Mouse (Mus musculus) ES-Bruce4 (cell line): Measurements from ENCODE around the gene Nhsl1. TPM values are rescaled to one million over a fixed set of nuclear protein-coding genes. Genes with fewer than 3 reads are reported as not detected.
"Not testable (repeated sequence)": the region's sequence is repeated elsewhere in the genome, so short reads cannot be mapped to it uniquely, and the experiment has no call there.

Experiments
- H3K27ac ChIP-seq: 2 replicates; pipeline ENCODE4 v1.5.1; 2012; ENCODE audit warnings: low read length, inconsistent platforms; ENCODE audit not compliant: insufficient read depth
- H3K27me3 ChIP-seq: 2 replicates; pipeline ENCODE4 v1.6.1; 2012; ENCODE audit warnings: mild to moderate bottlenecking, low read length, inconsistent platforms; ENCODE audit not compliant: control insufficient read depth, poor library complexity, insufficient read depth, severe bottlenecking
- H3K36me3 ChIP-seq: 2 replicates; pipeline ENCODE4 v1.6.1; 2012; ENCODE audit warnings: inconsistent platforms, mild to moderate bottlenecking, low read length, moderate library complexity; ENCODE audit not compliant: control insufficient read depth, poor library complexity, insufficient read depth, severe bottlenecking
- H3K4me1 ChIP-seq: one replicate; pipeline ENCODE4 v1.8.1; 2011; ENCODE audit warnings: low read length; ENCODE audit not compliant: control insufficient read depth, insufficient read depth
- H3K4me3 ChIP-seq: 2 replicates; pipeline ENCODE4 v1.5.1; 2011; ENCODE audit warnings: low read depth, mild to moderate bottlenecking, low read length
- H3K9ac ChIP-seq: 2 replicates; pipeline ENCODE4 v1.6.1; 2012; ENCODE audit warnings: low read depth, mild to moderate bottlenecking, inconsistent platforms; ENCODE audit not compliant: poor library complexity, severe bottlenecking
- H3K9me3 ChIP-seq: replicated peaks from 2 replicates; pipeline ENCODE4 v1.6.1; 2012; ENCODE audit warnings: mild to moderate bottlenecking, low read length, inconsistent platforms; ENCODE audit not compliant: control insufficient read depth, poor library complexity, insufficient read depth, severe bottlenecking
- CTCF ChIP-seq: IDR thresholded peaks from one replicate; pipeline ENCODE4 v1.8.1; 2011; ENCODE audit warnings: low read depth, low read length
- EP300 ChIP-seq: IDR thresholded peaks from 2 replicates; pipeline ENCODE4 v1.6.1; 2011; ENCODE audit warnings: low read depth, low read length; ENCODE audit not compliant: insufficient read depth
- POLR2A ChIP-seq: IDR thresholded peaks from one replicate; pipeline ENCODE4 v1.8.1; 2011; ENCODE audit warnings: low read length; ENCODE audit not compliant: insufficient read depth
- polyA plus RNA-seq: library from polyadenylated mRNA; stranded (reverse); fragments of >200 nt; gene quantifications from 2 replicates; pipeline ENCODE4 v1.2.4, GENCODE M21; 2011; ENCODE audit warnings: low read depth; ENCODE audit not compliant: missing spikeins, insufficient read depth, insufficient read length

The Nhsl1 gene
- polyA plus RNA-seq, 1 experiment = 26.9 TPM

- peak overlapping the region; percentile 85 for H3K27ac ChIP-seq
- peaks cover 4% of the 10 kb centered on the region for H3K4me1 ChIP-seq
- H3K9me3 ChIP-seq = no peaks in the 10 kb centered on the region
- no peak overlapping the region for H3K9ac ChIP-seq
- no peak for TF ChIP-seq EP300
- no peak for TF ChIP-seq POLR2A
- TF ChIP-seq CTCF = no peak
- H3K27me3 ChIP-seq = no peaks in the 10 kb centered on the region
- H3K4me3 ChIP-seq = no peak overlapping the region
- no peaks in the 10 kb centered on the region for H3K36me3 ChIP-seq
These were observed 127.6 kb downstream of the Nhsl1 start for GRCm38 (mm10) chr10:18446359-18446820.

GRCm38 (mm10) chr10:18447299-18447698, 128.5 kb downstream of the Nhsl1 start:
- Histone ChIP-seq H3K9ac (no peak overlapping the region), H3K4me3 (no peak overlapping the region), H3K36me3 (no peaks in the 10 kb centered on the region), H3K27me3 (no peaks in the 10 kb centered on the region), H3K27ac (no peak overlapping the region), H3K4me1 (peaks cover 4% of the 10 kb centered on the region), H3K9me3 (no peaks in the 10 kb centered on the region)
- TF ChIP-seq CTCF (no peak), POLR2A (no peak), EP300 (no peak)

- H3K4me3 ChIP-seq, H3K36me3 ChIP-seq, H3K4me1 ChIP-seq, H3K9me3 ChIP-seq, H3K27me3 ChIP-seq, H3K27ac ChIP-seq, H3K9ac ChIP-seq: not testable (repeated sequence)
These were observed 130.1 kb downstream of the Nhsl1 start for GRCm38 (mm10) chr10:18448896-18449295.

GRCm38 (mm10) chr10:18453380-18453779, 134.6 kb downstream of the Nhsl1 start:
- H3K27ac ChIP-seq = no peak overlapping the region
- H3K36me3 ChIP-seq = no peaks in the 10 kb centered on the region
- peaks cover 2% of the 10 kb centered on the region for H3K4me1 ChIP-seq
- no peak overlapping the region for H3K4me3 ChIP-seq
- no peak overlapping the region for H3K9ac ChIP-seq
- no peaks in the 10 kb centered on the region for H3K27me3 ChIP-seq
- H3K9me3 ChIP-seq = no peaks in the 10 kb centered on the region
- TF ChIP-seq POLR2A (no peak), EP300 (no peak), CTCF (peak; percentile 96)

- Histone ChIP-seq H3K36me3 (no peaks in the 10 kb centered on the region), H3K27me3 (no peaks in the 10 kb centered on the region), H3K27ac (no peak overlapping the region), H3K4me3 (no peak overlapping the region), H3K9me3 (no peaks in the 10 kb centered on the region), H3K4me1 (peaks cover 2% of the 10 kb centered on the region), H3K9ac (no peak overlapping the region)
- no peak for TF ChIP-seq CTCF
- TF ChIP-seq EP300 = no peak
- TF ChIP-seq POLR2A = no peak
These were observed 135.4 kb downstream of the Nhsl1 start for GRCm38 (mm10) chr10:18454161-18454560.

GRCm38 (mm10) chr10:18455301-18455920, 136.6 kb downstream of the Nhsl1 start:
- TF ChIP-seq CTCF = no peak
- TF ChIP-seq POLR2A = no peak
- no peak for TF ChIP-seq EP300
- H3K27ac ChIP-seq = no peak overlapping the region
- H3K36me3 ChIP-seq = no peaks in the 10 kb centered on the region
- H3K27me3 ChIP-seq = no peaks in the 10 kb centered on the region
- no peak overlapping the region for H3K9ac ChIP-seq
- no peak overlapping the region for H3K4me3 ChIP-seq
- H3K9me3 ChIP-seq = no peaks in the 10 kb centered on the region
- H3K4me1 ChIP-seq = peaks cover 2% of the 10 kb centered on the region
